Mouse (Mus musculus): ENCODE data around the gene Atp2b2. TPM values are rescaled to one million over a fixed set of nuclear protein-coding genes. Genes with fewer than 3 reads are reported as not detected.

Atp2b2 gene
- polyA plus RNA-seq, 1 experiment from 2014 or later = 0.12 TPM

- WGBS = 77% methylated on average over 6 of the region's 6 CpGs
Measured at GRCm38 (mm10) chr6:114011976-114012375, 30.4 kb downstream of the Atp2b2 start.

GRCm38 (mm10) chr6:114003796-114004195 lies 38.6 kb downstream of the Atp2b2 start:
- no peak for ATAC-seq (ENCODE audit: insufficient number of reproducible peaks, low FRiP score, low TSS enrichment, low read depth)
- 59% methylated on average over 3 of the region's 3 CpGs for WGBS
- Histone ChIP-seq H3K9me3 (no peaks in the 10 kb centered on the region), H3K4me3 (no peak overlapping the region), H3K4me2 (no peak overlapping the region), H3K27me3 (0 out of 2 replicates have a peak, but pooled peaks cover 5% of the 10 kb centered on the region), H3K4me1 (no peaks in the 10 kb centered on the region), H3K9ac (no peak overlapping the region), H3K27ac (no peak overlapping the region), H3K36me3 (no peaks in the 10 kb centered on the region)

More at GRCm38 (mm10) chr6:114011976-114012375, 30.4 kb downstream of the Atp2b2 start:
- no peak for ATAC-seq (ENCODE audit: insufficient number of reproducible peaks, low FRiP score, low TSS enrichment, low read depth)
- peaks cover 3% of the 10 kb centered on the region; the same call in 1 of the 2 replicates for H3K4me1 ChIP-seq
- peaks cover 8% of the 10 kb centered on the region; the same call in 1 of the 2 replicates for H3K27me3 ChIP-seq
- no peaks in the 10 kb centered on the region for H3K36me3 ChIP-seq
- H3K4me3 ChIP-seq = no peak overlapping the region
- no peak overlapping the region for H3K4me2 ChIP-seq
- no peak overlapping the region for H3K27ac ChIP-seq
- H3K9ac ChIP-seq = no peak overlapping the region
- H3K9me3 ChIP-seq = no peaks in the 10 kb centered on the region

- Histone ChIP-seq H3K4me1 (no peaks in the 10 kb centered on the region), H3K9ac (no peak overlapping the region), H3K4me2 (no peak overlapping the region), H3K27ac (no peak overlapping the region), H3K9me3 (no peaks in the 10 kb centered on the region), H3K36me3 (no peaks in the 10 kb centered on the region), H3K27me3 (0 out of 2 replicates have a peak, but pooled peaks cover 4% of the 10 kb centered on the region), H3K4me3 (no peak overlapping the region)
- ATAC-seq (ENCODE audit: insufficient number of reproducible peaks, low FRiP score, low TSS enrichment, low read depth) = no peak
- 71% methylated on average over 6 of the region's 6 CpGs for whole genome bisulfite sequencing
Measured at GRCm38 (mm10) chr6:114000928-114001327, 41.5 kb downstream of the Atp2b2 start.

GRCm38 (mm10) chr6:114000304-114000703 lies 42.1 kb downstream of the Atp2b2 start:
- ATAC-seq (ENCODE audit: insufficient number of reproducible peaks, low FRiP score, low TSS enrichment, low read depth) = no peak
- H3K4me2 ChIP-seq = no peak overlapping the region
- no peaks in the 10 kb centered on the region for H3K9me3 ChIP-seq
- no peaks in the 10 kb centered on the region for H3K36me3 ChIP-seq
- WGBS = 38% methylated on average over 7 of the region's 7 CpGs
- H3K4me3 ChIP-seq = no peak overlapping the region
- 0 out of 2 replicates have a peak, but pooled peaks cover 4% of the 10 kb centered on the region for H3K27me3 ChIP-seq
- H3K9ac ChIP-seq = no peak overlapping the region
- no peaks in the 10 kb centered on the region for H3K4me1 ChIP-seq
- H3K27ac ChIP-seq = no peak overlapping the region

- Histone ChIP-seq H3K4me2 (no peak overlapping the region), H3K4me3 (no peak overlapping the region), H3K9ac (no peak overlapping the region), H3K27ac (no peak overlapping the region), H3K4me1 (no peaks in the 10 kb centered on the region), H3K27me3 (0 out of 2 replicates have a peak, but pooled peaks cover 4% of the 10 kb centered on the region), H3K36me3 (no peaks in the 10 kb centered on the region), H3K9me3 (no peaks in the 10 kb centered on the region)
- WGBS = 90% methylated on average over 2 of the region's 2 CpGs
- ATAC-seq (ENCODE audit: insufficient number of reproducible peaks, low FRiP score, low TSS enrichment, low read depth) = no peak
Measured at GRCm38 (mm10) chr6:113998413-113998812, 44.0 kb downstream of the Atp2b2 start.

GRCm38 (mm10) chr6:113994176-113994575 lies 48.2 kb downstream of the Atp2b2 start:
- ATAC-seq (ENCODE audit: insufficient number of reproducible peaks, low FRiP score, low TSS enrichment, low read depth) = no peak
- WGBS = 81% methylated on average over 5 of the region's 5 CpGs
- Histone ChIP-seq H3K27me3 (0 out of 2 replicates have a peak, but pooled peaks cover 4% of the 10 kb centered on the region), H3K9ac (no peak overlapping the region), H3K9me3 (no peaks in the 10 kb centered on the region), H3K4me1 (no peaks in the 10 kb centered on the region), H3K36me3 (no peaks in the 10 kb centered on the region), H3K4me3 (no peak overlapping the region), H3K27ac (no peak overlapping the region), H3K4me2 (no peak overlapping the region)

GRCm38 (mm10) chr6:113992101-113992500 lies 50.3 kb downstream of the Atp2b2 start:
- WGBS = 62% methylated on average over 2 of the region's 2 CpGs

GRCm38 (mm10) chr6:113991482-113991881 lies 50.9 kb downstream of the Atp2b2 start:
- Histone ChIP-seq H3K4me2 (no peak overlapping the region), H3K36me3 (no peaks in the 10 kb centered on the region), H3K9ac (no peak overlapping the region), H3K27me3 (no peaks in the 10 kb centered on the region), H3K9me3 (no peaks in the 10 kb centered on the region), H3K27ac (no peak overlapping the region), H3K4me3 (no peak overlapping the region), H3K4me1 (no peaks in the 10 kb centered on the region)
- 52% methylated on average over 11 of the region's 11 CpGs for WGBS
- no peak for ATAC-seq (ENCODE audit: insufficient number of reproducible peaks, low FRiP score, low TSS enrichment, low read depth)

More at GRCm38 (mm10) chr6:113992101-113992500, 50.3 kb downstream of the Atp2b2 start:
- ATAC-seq (ENCODE audit: insufficient number of reproducible peaks, low FRiP score, low TSS enrichment, low read depth) = no peak
- H3K4me2 ChIP-seq = no peak overlapping the region
- no peaks in the 10 kb centered on the region for H3K27me3 ChIP-seq
- H3K36me3 ChIP-seq = no peaks in the 10 kb centered on the region
- no peaks in the 10 kb centered on the region for H3K4me1 ChIP-seq
- H3K27ac ChIP-seq = no peak overlapping the region
- H3K9me3 ChIP-seq = no peaks in the 10 kb centered on the region
- H3K4me3 ChIP-seq = no peak overlapping the region
- H3K9ac ChIP-seq = no peak overlapping the region

- WGBS = 19% methylated on average over 1 of the region's 1 CpGs
- Histone ChIP-seq H3K9ac (no peak overlapping the region), H3K4me3 (no peak overlapping the region), H3K4me1 (no peaks in the 10 kb centered on the region), H3K9me3 (no peaks in the 10 kb centered on the region), H3K4me2 (no peak overlapping the region), H3K36me3 (no peaks in the 10 kb centered on the region), H3K27ac (no peak overlapping the region), H3K27me3 (no peaks in the 10 kb centered on the region)
- ATAC-seq (ENCODE audit: insufficient number of reproducible peaks, low FRiP score, low TSS enrichment, low read depth) = no peak
Measured at GRCm38 (mm10) chr6:113990044-113990443, 52.4 kb downstream of the Atp2b2 start.

- Histone ChIP-seq H3K36me3 (no peaks in the 10 kb centered on the region), H3K4me1 (no peaks in the 10 kb centered on the region), H3K9me3 (no peaks in the 10 kb centered on the region), H3K4me2 (no peak overlapping the region), H3K4me3 (no peak overlapping the region), H3K9ac (no peak overlapping the region), H3K27me3 (no peaks in the 10 kb centered on the region), H3K27ac (no peak overlapping the region)
- 76% methylated on average over 2 of the region's 2 CpGs for WGBS
- no peak for ATAC-seq (ENCODE audit: insufficient number of reproducible peaks, low FRiP score, low TSS enrichment, low read depth)
Measured at GRCm38 (mm10) chr6:113988521-113988920, 53.9 kb downstream of the Atp2b2 start.

GRCm38 (mm10) chr6:113986671-113987070 lies 55.7 kb downstream of the Atp2b2 start:
- Histone ChIP-seq H3K27ac (no peak overlapping the region), H3K9ac (no peak overlapping the region), H3K9me3 (no peaks in the 10 kb centered on the region), H3K4me1 (no peaks in the 10 kb centered on the region), H3K27me3 (no peaks in the 10 kb centered on the region), H3K4me3 (no peak overlapping the region), H3K4me2 (no peak overlapping the region), H3K36me3 (no peaks in the 10 kb centered on the region)
- WGBS = 79% methylated on average over 4 of the region's 4 CpGs
- no peak for ATAC-seq (ENCODE audit: insufficient number of reproducible peaks, low FRiP score, low TSS enrichment, low read depth)

GRCm38 (mm10) chr6:113978673-113979072 lies 63.7 kb downstream of the Atp2b2 start:
- Histone ChIP-seq H3K4me3 (no peak overlapping the region), H3K36me3 (no peaks in the 10 kb centered on the region), H3K27ac (no peak overlapping the region), H3K27me3 (0 out of 2 replicates have a peak, but pooled peaks cover 4% of the 10 kb centered on the region), H3K9ac (no peak overlapping the region), H3K4me2 (no peak overlapping the region), H3K4me1 (no peaks in the 10 kb centered on the region), H3K9me3 (no peaks in the 10 kb centered on the region)
- 81% methylated on average over 8 of the region's 8 CpGs for WGBS
- no peak for ATAC-seq (ENCODE audit: insufficient number of reproducible peaks, low FRiP score, low TSS enrichment, low read depth)

Data from limb, embryonic 15.5 days (tissue).